Mouse (Mus musculus) MEL (cell line): ENCODE results near the gene Cntn4.

Experiments
- CTCF ChIP-seq, 3 experiments: IDR thresholded peaks in 2 of 3; conservative IDR thresholded peaks in 1 of 3; 2 replicates each; pipeline ENCODE4 v1.5.1; 2011 to 2012; ENCODE audit warnings: low read length in 3 of 3, low read depth in 2 of 3, mild to moderate bottlenecking in 2 of 3, improper control_type of control experiment in 1 of 3, inconsistent platforms in 1 of 3, mixed read lengths in 1 of 3, moderate library complexity in 1 of 3; ENCODE audit not compliant: control insufficient read depth in 1 of 3, insufficient read depth in 1 of 3, poor library complexity in 1 of 3, severe bottlenecking in 1 of 3
- E2F4 ChIP-seq: IDR thresholded peaks from 2 replicates; pipeline ENCODE4 v1.6.1; 2011; ENCODE audit warnings: low read depth, low read length, improper control_type of control experiment, borderline replicate concordance
- EP300 ChIP-seq, 2 experiments: IDR thresholded peaks; 2 replicates each; pipeline ENCODE4 v1.6.1; 2011; ENCODE audit warnings: improper control_type of control experiment in 2 of 2, low read length in 2 of 2, low read depth in 1 of 2, mild to moderate bottlenecking in 1 of 2
- GABPA ChIP-seq: IDR thresholded peaks from 2 replicates; pipeline ENCODE4 v1.6.1; 2012; ENCODE audit warnings: low read depth, mild to moderate bottlenecking, inconsistent platforms, low read length, improper control_type of control experiment, moderate library complexity
- KAT2A ChIP-seq: conservative IDR thresholded peaks from 2 replicates; pipeline ENCODE4 v1.6.1; 2012; ENCODE audit warnings: low read depth, low read length, improper control_type of control experiment, inconsistent platforms
- MAFK ChIP-seq: IDR thresholded peaks from 2 replicates; pipeline ENCODE4 v1.6.1; 2011; ENCODE audit warnings: low read depth, mild to moderate bottlenecking, low read length, improper control_type of control experiment, borderline replicate concordance
- MAX ChIP-seq: IDR thresholded peaks from 2 replicates; pipeline ENCODE4 v1.6.1; 2011; ENCODE audit warnings: low read length, improper control_type of control experiment
- MEF2A ChIP-seq: IDR thresholded peaks from 2 replicates; pipeline ENCODE4 v1.6.1; 2014; ENCODE audit warnings: low read depth, mild to moderate bottlenecking, inconsistent platforms, low read length, improper control_type of control experiment; ENCODE audit not compliant: poor library complexity, insufficient replicate concordance, severe bottlenecking; ENCODE audit errors: extremely low read depth
- POLR2A ChIP-seq, 2 experiments: IDR thresholded peaks; 2 replicates each; pipeline ENCODE4 v1.6.1; 2011 to 2012; ENCODE audit warnings: low read length in 2 of 2, mild to moderate bottlenecking in 2 of 2, control low read depth in 1 of 2, improper control_type of control experiment in 1 of 2, low read depth in 1 of 2, moderate library complexity in 1 of 2; ENCODE audit not compliant: control insufficient read depth in 1 of 2, insufficient read depth in 1 of 2, poor library complexity in 1 of 2
- POLR2AphosphoS5 ChIP-seq: IDR thresholded peaks from 2 replicates; pipeline ENCODE4 v1.6.1; 2012; ENCODE audit warnings: low read depth, borderline replicate concordance, mild to moderate bottlenecking, inconsistent platforms, low read length, moderate library complexity, mixed read lengths
- TAL1 ChIP-seq: IDR thresholded peaks from 2 replicates; pipeline ENCODE4 v1.6.1; 2012; ENCODE audit warnings: mild to moderate bottlenecking, inconsistent platforms, low read length, moderate library complexity, mixed read lengths
- UBTF ChIP-seq: IDR thresholded peaks from 2 replicates; pipeline ENCODE4 v1.6.1; 2012; ENCODE audit warnings: low read depth, mild to moderate bottlenecking, inconsistent platforms, low read length, improper control_type of control experiment, moderate library complexity, borderline replicate concordance; ENCODE audit not compliant: insufficient read depth
- USF1 ChIP-seq: IDR thresholded peaks from 2 replicates; pipeline ENCODE4 v1.6.1; 2014; ENCODE audit warnings: low read depth, mild to moderate bottlenecking, inconsistent platforms, low read length, improper control_type of control experiment, moderate library complexity

DNA sequence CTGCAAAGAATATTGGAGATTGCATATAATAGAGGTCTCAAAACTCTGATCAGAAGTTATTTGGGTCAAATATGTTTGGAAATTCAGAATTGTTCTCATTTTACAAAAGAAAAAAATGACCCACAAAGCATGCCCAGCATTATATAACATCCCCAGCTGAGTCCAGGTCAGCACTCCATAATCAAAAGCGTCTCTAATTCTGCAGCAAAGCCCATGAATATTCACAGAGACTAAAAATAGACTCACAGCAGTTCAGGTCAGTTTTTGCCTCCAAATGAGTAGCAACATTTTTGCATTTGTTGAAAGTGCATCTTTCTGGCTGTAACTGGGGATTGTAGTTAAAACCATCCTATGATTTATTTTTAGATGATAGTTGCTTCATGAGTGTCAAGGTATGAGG, 657.6 kb downstream of the Cntn4 start:
- TF ChIP-seq MAX (no peak), MEF2A (no peak), E2F4 (no peak), CTCF (IDR thresholded peaks at IDR 0.05 in 2 of 3, conservative IDR thresholded peaks at IDR 0.05 in 1 of 3; ENCODE audit: control insufficient read depth in 1 of 3, insufficient read depth in 1 of 3, low read depth in 2 of 3, low read length in 3 of 3, poor library complexity in 1 of 3, severe bottlenecking in 1 of 3) (no peak), UBTF (no peak), TAL1 (no peak), KAT2A (no peak), POLR2A (IDR thresholded peaks at IDR 0.05; ENCODE audit: control insufficient read depth in 1 of 2, insufficient read depth in 1 of 2, low read depth in 1 of 2, low read length in 2 of 2, poor library complexity in 1 of 2) (no peak), USF1 (no peak), EP300 (IDR thresholded peaks at IDR 0.05; ENCODE audit: low read depth in 1 of 2, low read length in 2 of 2) (no peak), POLR2AphosphoS5 (no peak), MAFK (no peak), GABPA (no peak)
